Mouse (Mus musculus): ENCODE data around the gene Srp68. TPM values are rescaled to one million over a fixed set of nuclear protein-coding genes. Genes with fewer than 3 reads are reported as not detected.

Gene Srp68
- polyA plus RNA-seq, 1 experiment: 49.3 TPM

DNA sequence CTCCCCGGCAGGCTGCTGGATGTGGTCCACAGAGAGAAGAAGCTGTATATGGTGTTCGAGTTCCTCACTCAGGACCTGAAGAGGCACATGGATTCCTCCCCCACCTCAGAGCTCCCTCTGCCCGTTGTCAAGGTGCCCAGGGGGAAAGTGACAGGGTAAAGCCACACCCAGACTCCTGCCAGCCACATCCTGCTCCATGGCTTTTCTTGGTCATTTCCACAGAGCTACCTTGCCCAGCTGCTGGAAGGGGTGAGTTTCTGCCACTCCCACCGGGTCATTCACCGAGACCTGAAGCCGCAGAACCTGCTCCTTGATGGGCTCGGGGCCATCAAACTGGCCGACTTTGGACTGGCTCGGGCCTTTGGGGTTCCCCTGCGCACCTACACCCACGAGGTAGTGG, 57.5 kb downstream of the Srp68 start:
- no peaks in the 10 kb centered on the region for H3K36me3 ChIP-seq (ENCODE audit: control insufficient read depth, insufficient read depth, low read length)
- H3K27ac ChIP-seq (ENCODE audit: control insufficient read depth, insufficient read depth, low read depth, low read length): no peak overlapping the region
- no peak overlapping the region for H3K4me3 ChIP-seq (ENCODE audit: control insufficient read depth, low read depth, low read length)
- no peak for TF ChIP-seq POLR2A (IDR thresholded peaks at IDR 0.05; ENCODE audit: control insufficient read depth, low read depth, low read length)
- no peak for TF ChIP-seq CTCF (IDR thresholded peaks at IDR 0.05; ENCODE audit: control insufficient read depth, insufficient read depth, insufficient replicate concordance, low read depth, low read length)
- H3K4me1 ChIP-seq (ENCODE audit: control insufficient read depth, insufficient read depth, low read length): peaks cover 8% of the 10 kb centered on the region
- no peaks in the 10 kb centered on the region for H3K27me3 ChIP-seq (ENCODE audit: control insufficient read depth, insufficient read depth, low read length)

DNA sequence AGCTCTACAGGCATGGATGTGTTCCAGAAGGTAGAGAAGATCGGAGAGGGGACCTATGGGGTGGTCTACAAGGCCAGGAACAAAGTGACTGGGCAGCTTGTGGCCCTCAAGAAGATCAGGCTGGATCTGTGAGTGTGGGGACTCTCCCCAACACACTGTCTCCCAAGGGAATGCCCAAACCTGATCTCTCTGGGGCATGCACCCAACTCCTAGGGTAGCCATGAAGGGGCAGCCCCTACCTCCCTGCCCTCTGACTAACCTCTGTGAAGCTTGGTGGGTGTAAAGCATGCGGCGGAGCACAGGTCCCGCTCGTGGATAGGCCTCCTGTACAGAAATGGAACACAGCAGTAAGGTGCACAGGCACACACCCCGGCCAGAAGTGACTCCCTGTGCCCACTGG, 58.0 kb downstream of the Srp68 start:
- no peak overlapping the region for H3K27ac ChIP-seq (ENCODE audit: control insufficient read depth, insufficient read depth, low read depth, low read length)
- no peak overlapping the region for H3K4me3 ChIP-seq (ENCODE audit: control insufficient read depth, low read depth, low read length)
- TF ChIP-seq CTCF (IDR thresholded peaks at IDR 0.05; ENCODE audit: control insufficient read depth, insufficient read depth, insufficient replicate concordance, low read depth, low read length) (no peak), POLR2A (IDR thresholded peaks at IDR 0.05; ENCODE audit: control insufficient read depth, low read depth, low read length) (no peak)
- H3K27me3 ChIP-seq (ENCODE audit: control insufficient read depth, insufficient read depth, low read length): no peaks in the 10 kb centered on the region
- no peaks in the 10 kb centered on the region for H3K36me3 ChIP-seq (ENCODE audit: control insufficient read depth, insufficient read depth, low read length)
- peaks cover 8% of the 10 kb centered on the region for H3K4me1 ChIP-seq (ENCODE audit: control insufficient read depth, insufficient read depth, low read length)

DNA sequence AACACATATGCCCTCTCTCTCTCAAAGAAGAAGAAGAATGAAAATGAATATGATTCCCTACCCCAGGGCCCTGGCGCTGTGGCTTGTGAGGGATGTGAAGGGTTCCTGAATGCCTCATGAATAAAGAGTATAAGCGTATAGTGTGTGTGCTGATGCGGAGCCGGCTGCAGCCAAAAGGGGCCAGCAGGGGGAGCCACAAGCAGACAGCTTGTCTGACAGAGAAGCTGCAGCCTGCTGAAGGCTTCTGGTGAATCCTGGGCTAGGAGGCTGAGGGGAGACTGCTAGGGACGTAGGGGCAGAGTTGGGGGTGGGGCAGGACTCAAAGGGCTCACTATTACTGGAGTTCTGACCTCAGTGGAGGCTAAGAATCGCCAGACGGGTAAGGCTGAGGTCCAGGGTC, 58.8 kb downstream of the Srp68 start:
- Histone ChIP-seq H3K4me3 (ENCODE audit: control insufficient read depth, low read depth, low read length) (no peak overlapping the region), H3K27ac (ENCODE audit: control insufficient read depth, insufficient read depth, low read depth, low read length) (no peak overlapping the region), H3K4me1 (ENCODE audit: control insufficient read depth, insufficient read depth, low read length) (peaks cover 10% of the 10 kb centered on the region), H3K36me3 (ENCODE audit: control insufficient read depth, insufficient read depth, low read length) (no peaks in the 10 kb centered on the region), H3K27me3 (ENCODE audit: control insufficient read depth, insufficient read depth, low read length) (no peaks in the 10 kb centered on the region)
- TF ChIP-seq POLR2A (IDR thresholded peaks at IDR 0.05; ENCODE audit: control insufficient read depth, low read depth, low read length) (no peak), CTCF (IDR thresholded peaks at IDR 0.05; ENCODE audit: control insufficient read depth, insufficient read depth, insufficient replicate concordance, low read depth, low read length) (0 out of 2 replicates have a peak, but pooled peaks have one; percentile 23)

DNA sequence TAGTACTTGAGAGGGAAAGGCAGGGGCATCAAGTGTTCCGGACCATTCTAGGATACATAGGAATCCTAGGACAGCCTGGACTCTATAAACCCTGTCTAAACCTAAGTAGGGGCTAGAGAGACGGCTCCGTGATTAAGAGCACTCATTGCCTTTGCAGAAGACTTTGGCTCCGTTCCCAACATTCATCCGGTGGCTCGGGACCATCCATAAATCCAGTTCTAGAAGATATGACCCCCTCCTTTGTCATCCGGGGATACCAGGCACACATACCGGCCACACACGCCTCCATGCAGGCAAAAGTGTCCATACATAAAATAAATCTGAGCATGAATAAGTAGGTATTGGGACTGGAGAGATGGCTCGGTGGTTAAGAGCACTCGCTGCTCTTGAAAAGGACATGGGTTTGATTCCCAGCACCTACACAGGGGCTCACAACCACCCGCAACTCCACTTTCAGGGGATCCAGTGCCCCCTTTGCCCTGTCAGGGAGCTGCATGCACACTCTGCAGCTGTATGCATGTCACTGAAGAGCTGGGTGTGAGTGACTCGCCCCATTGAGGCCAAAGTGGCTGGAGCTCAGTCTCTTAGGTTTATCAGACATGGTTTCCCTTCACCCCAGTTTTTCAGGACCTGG, 60.0 kb downstream of the Srp68 start:
- no peaks in the 10 kb centered on the region for H3K27me3 ChIP-seq (ENCODE audit: control insufficient read depth, insufficient read depth, low read length)
- TF ChIP-seq CTCF (IDR thresholded peaks at IDR 0.05; ENCODE audit: control insufficient read depth, insufficient read depth, insufficient replicate concordance, low read depth, low read length) (no peak), POLR2A (IDR thresholded peaks at IDR 0.05; ENCODE audit: control insufficient read depth, low read depth, low read length) (no peak)

DNA sequence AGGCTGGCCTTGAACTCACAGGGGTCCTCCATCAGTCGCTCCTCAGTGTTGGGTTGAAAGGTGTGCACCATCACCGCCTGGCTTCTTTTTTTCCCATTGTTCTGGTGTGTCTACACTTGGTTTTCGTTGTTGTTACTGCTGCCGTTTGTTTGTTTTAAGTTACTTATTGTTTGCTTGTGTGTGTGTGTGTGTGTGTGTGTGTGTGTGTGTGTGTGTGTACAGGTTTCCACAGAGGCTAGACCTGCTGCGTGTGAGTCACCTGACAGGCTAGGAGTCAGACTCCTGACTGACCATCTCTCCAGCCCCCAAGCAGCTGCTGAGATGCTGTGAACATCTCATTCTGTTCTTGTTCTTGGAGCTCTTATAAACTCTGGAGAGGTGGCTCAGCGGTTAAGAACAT, 61.2 kb downstream of the Srp68 start:
- Histone ChIP-seq H3K27me3 (ENCODE audit: control insufficient read depth, insufficient read depth, low read length) (no peaks in the 10 kb centered on the region), H3K4me1 (ENCODE audit: control insufficient read depth, insufficient read depth, low read length) (peaks cover 8% of the 10 kb centered on the region), H3K36me3 (ENCODE audit: control insufficient read depth, insufficient read depth, low read length) (no peaks in the 10 kb centered on the region), H3K27ac (ENCODE audit: control insufficient read depth, insufficient read depth, low read depth, low read length) (no peak overlapping the region), H3K4me3 (ENCODE audit: control insufficient read depth, low read depth, low read length) (no peak overlapping the region)
- no peak for TF ChIP-seq CTCF (IDR thresholded peaks at IDR 0.05; ENCODE audit: control insufficient read depth, insufficient read depth, insufficient replicate concordance, low read depth, low read length)
- TF ChIP-seq POLR2A (IDR thresholded peaks at IDR 0.05; ENCODE audit: control insufficient read depth, low read depth, low read length): no peak

More for the DNA sequence above, 60.0 kb downstream of the Srp68 start:
- peaks cover 10% of the 10 kb centered on the region for H3K4me1 ChIP-seq (ENCODE audit: control insufficient read depth, insufficient read depth, low read length)
- H3K36me3 ChIP-seq (ENCODE audit: control insufficient read depth, insufficient read depth, low read length): no peaks in the 10 kb centered on the region
- no peak overlapping the region for H3K27ac ChIP-seq (ENCODE audit: control insufficient read depth, insufficient read depth, low read depth, low read length)
- no peak overlapping the region for H3K4me3 ChIP-seq (ENCODE audit: control insufficient read depth, low read depth, low read length)

DNA sequence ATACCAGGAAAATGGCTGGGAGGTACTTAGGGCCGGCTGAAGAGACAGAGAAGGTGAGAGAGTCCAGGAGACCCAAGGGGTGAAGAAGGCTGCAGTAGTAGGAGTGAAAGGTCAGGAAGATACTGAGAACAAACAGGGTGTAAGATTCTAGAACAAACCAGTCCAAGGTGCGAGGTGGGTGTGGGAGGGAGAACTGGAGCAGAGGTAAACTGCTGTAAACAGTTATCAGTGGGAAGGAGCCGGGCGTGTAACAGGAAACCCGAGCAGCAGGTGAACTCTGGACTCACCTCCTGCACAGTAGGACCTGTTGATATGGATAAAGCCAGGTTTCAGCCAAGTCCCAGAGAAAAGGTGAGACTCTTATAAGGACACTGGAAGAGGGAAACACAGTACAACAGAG, 63.3 kb downstream of the Srp68 start:
- H3K36me3 ChIP-seq (ENCODE audit: control insufficient read depth, insufficient read depth, low read length): no peaks in the 10 kb centered on the region
- no peak overlapping the region for H3K27ac ChIP-seq (ENCODE audit: control insufficient read depth, insufficient read depth, low read depth, low read length)
- peaks cover 6% of the 10 kb centered on the region for H3K4me1 ChIP-seq (ENCODE audit: control insufficient read depth, insufficient read depth, low read length)
- no peaks in the 10 kb centered on the region for H3K27me3 ChIP-seq (ENCODE audit: control insufficient read depth, insufficient read depth, low read length)
- no peak for TF ChIP-seq POLR2A (IDR thresholded peaks at IDR 0.05; ENCODE audit: control insufficient read depth, low read depth, low read length)
- TF ChIP-seq CTCF (IDR thresholded peaks at IDR 0.05; ENCODE audit: control insufficient read depth, insufficient read depth, insufficient replicate concordance, low read depth, low read length): no peak
- no peak overlapping the region for H3K4me3 ChIP-seq (ENCODE audit: control insufficient read depth, low read depth, low read length)

DNA sequence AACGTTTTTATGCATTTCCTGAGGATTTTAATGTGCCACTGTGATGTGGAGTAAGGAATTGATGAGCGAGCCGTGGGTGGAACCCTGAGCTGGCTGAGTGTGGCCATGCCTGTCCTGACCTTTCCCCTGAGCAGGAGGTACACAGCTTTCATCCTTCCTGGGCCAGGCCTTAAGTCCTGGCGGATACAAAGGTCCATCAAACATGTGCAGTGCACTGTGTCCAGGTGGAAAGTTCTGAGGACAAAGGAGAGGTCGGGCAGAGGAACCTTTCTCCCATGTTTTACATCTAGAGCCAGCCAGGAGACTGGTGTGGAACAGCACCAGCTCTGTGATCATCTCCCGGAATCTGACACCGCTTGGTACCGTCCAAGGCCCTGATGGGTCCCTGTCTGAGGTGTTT, 64.8 kb downstream of the Srp68 start:
- no peak overlapping the region for H3K27ac ChIP-seq (ENCODE audit: control insufficient read depth, insufficient read depth, low read depth, low read length)
- H3K4me3 ChIP-seq (ENCODE audit: control insufficient read depth, low read depth, low read length): no peak overlapping the region
- H3K27me3 ChIP-seq (ENCODE audit: control insufficient read depth, insufficient read depth, low read length): no peaks in the 10 kb centered on the region
- H3K36me3 ChIP-seq (ENCODE audit: control insufficient read depth, insufficient read depth, low read length): no peaks in the 10 kb centered on the region
- TF ChIP-seq CTCF (IDR thresholded peaks at IDR 0.05; ENCODE audit: control insufficient read depth, insufficient read depth, insufficient replicate concordance, low read depth, low read length): no peak
- no peak for TF ChIP-seq POLR2A (IDR thresholded peaks at IDR 0.05; ENCODE audit: control insufficient read depth, low read depth, low read length)
- H3K4me1 ChIP-seq (ENCODE audit: control insufficient read depth, insufficient read depth, low read length): 0 out of 2 replicates have a peak, but pooled peaks cover 2% of the 10 kb centered on the region

All from testis, adult 2 months (tissue).